Mouse (Mus musculus) neutrophil, adult 83 days (primary cell): Measurements from ENCODE around the gene Gm10097. TPM values are rescaled to one million over a fixed set of nuclear protein-coding genes. Genes with fewer than 3 reads are reported as not detected.

Experiments
- total RNA-seq, 2 experiments: library from RNA; stranded (reverse); gene quantifications; one replicate each; pipeline ENCODE4 v1.2.4; 2023

Gene Gm10097
- total RNA-seq = not detected

DNA sequence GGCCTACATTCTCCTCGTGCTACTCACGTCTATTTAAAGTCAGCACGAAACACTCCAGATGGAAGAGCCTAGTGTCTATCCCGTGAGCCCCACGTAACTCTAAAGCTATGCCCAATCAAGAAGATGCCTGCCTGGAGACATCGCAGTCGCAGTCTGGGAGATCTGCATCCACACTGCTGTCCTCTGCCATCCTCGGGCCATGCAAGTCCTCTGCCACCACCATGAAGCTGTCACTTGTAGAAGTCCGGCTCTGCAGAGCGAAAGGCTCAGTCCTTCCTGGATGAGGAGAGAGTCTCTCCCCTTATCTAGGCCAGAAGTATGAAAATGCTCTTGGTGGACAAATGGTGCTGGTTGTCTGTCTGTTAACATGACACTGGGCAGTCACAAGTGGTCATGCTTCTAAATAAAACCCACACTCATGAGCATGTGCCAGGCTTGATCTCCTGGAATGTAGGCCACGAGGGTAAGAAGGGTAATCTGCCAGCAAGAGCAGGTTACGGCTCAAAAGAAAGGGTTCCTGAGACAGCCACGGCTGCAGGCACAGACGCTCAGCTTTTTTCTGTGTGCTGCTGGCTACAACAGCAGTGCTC is at the start of gene Gm10097:
Gene Gm10097, plus strand, starts transcription at position 517 of the 590 bp plus-strand sequence.

